Mouse (Mus musculus): ENCODE results near the gene Gm13119. TPM values are rescaled to one million over a fixed set of nuclear protein-coding genes. Genes with fewer than 3 reads are reported as not detected.
A peak's percentile ranks its signal among the peaks of the same experiment; 100 is the strongest.
"Not testable (repeated sequence)": the region's sequence is repeated elsewhere in the genome, so short reads cannot be mapped to it uniquely, and the experiment has no call there.

The Gm13119 gene
- total RNA-seq (2021), result not detected
- long read RNA-seq, experiment 1, result 0 reads
- long read RNA-seq, experiment 2, result 0 reads

DNA sequence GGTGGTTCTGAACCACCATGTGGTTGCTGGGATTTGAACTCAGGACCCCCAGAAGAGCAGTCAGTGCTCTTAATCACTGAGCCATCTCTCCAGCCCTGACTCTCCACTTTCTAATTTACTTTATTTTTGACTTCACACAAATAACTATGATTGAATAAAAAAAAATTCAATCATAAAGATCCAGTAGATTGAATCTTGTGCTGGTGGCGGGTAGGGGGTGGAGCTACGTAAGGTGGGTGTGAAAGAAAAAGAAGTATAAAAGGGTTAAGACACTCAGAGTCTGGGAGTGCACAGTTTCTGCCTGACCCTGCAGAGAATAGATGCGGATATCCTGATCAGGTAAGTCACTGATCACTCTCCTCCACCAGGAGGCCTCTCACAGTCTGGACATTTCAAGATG lies at the start of gene Gm13119:
TSS of gene Gm13119 (plus strand) at position 301 of the 400 bp plus-strand sequence.
- not testable (repeated sequence) for DNase-seq

DNA sequence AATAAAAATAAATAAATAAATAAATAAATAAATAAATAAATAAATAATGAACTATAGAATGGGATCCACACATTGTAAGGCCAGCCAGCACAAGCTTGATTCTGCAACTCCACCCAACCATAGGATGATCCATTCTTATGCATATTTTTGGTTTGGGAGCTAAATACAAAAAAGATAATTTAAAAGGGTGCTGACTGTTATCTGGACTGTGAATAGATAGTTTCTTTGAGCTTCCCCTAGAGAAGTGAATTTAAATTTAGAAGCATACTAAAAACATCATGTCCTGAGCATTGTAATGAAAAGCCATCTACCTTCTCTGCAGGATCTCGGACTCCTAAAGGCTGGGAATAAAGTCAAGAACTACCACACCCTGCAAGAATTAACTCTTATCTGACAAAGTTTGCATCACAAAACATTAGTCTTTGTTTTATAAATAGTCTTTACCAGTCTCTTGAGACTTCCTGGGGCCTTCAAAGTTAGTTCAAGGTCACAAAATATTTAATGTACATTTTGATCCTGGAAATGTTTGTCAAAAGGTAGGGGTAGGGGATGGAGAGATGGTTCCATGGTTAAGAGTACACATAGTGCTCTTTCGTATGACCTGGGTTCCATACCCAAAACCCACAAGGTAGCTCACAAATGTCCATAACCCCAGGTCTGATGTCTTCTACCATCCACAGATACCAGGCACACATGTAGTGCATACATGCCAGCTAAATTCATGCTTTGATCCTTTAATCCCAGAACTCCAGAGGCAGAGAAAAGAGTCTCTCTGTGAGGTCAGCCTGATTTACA lies 44.9 kb upstream of the Gm13119 start:
- not testable (repeated sequence) for DNase-seq

DNA sequence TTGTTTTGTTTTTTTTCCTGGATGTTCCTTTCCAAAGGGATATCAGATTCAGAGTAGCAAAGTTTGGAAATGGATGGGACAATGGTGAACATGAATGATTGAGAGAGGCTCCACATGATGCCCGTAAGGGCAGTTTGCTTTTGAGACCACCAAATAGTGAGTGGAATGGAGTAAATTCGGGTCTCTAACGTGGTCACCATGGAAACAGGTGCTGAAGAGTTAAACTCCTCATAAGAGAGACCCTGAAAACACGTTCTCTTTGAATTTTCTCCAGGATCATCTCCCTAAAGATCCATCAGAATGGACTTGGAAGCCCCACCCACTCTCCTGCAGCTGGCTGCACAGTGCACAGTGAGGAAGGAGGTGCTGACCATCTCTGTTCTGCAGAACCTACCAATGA lies 27.8 kb upstream of the Gm13119 start, which contains the start of gene Gm13128:
TSS of gene Gm13128 (plus strand) at position 301 of the 400 bp plus-strand sequence.
- not testable (repeated sequence) for DNase-seq

DNA sequence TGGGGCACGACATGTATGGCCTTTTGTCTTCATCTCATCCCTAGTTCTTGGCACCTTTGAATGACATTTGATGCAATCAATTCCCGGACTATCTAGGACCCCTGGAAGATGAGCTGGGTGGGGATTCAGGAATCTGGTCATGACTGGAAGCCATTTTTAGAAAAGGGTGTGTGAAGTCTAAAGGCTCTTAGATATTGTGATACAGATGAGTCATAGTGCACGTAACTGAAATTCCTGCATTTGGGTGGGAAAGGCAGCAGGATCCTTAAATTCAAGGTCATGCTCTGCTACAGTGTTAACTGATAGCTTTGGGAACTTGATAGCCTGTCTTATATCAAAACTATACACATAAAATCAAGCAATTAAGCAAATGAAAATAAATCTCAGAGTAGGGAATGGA lies 21.9 kb upstream of the Gm13119 start:
- not testable (repeated sequence) for DNase-seq

DNA sequence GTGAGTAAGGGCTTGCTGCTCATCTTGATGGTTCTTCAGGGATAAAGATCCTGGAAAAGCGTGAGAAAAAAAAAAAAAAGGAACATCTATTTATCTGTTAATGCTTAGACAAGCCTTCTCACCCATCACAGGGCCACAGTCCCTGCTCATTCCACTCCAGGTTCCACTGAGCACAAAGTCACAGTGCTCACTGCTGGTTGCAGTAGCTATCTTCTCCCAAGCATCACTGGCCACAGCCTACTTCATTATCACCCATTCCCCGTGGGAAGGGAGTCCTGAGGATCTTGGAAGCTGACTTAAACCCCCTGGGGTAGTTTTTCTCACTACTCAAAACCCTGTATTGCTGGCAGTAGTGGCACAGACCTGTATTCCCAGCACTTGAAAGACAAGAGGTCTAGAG lies 20.2 kb downstream of the Gm13119 start, which contains the start of gene Pramef20:
TSS of gene Pramef20 (minus strand) at position 23 of the 400 bp plus-strand sequence.
- no peak for DNase-seq

DNA sequence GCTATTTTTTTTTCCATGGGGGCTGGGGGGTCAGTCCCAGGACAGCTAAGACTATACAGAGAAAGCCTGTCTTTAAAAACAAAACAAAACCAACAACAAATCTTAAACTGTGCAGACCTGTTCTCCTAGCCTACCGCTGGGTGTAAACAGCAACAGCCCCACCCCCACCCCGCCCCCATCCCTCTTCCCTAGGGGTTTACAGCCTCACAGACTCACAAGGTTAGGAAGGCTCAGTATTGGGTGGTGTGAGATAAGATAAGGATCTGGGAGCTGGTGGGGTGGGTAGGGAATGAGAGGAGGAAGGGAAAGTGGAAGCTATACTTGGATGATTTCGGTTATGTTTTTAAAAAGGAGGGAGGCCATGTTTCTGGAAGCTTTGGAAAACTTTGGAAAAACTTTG lies 38.6 kb downstream of the Gm13119 start:
- DNase-seq, result no peak

DNA sequence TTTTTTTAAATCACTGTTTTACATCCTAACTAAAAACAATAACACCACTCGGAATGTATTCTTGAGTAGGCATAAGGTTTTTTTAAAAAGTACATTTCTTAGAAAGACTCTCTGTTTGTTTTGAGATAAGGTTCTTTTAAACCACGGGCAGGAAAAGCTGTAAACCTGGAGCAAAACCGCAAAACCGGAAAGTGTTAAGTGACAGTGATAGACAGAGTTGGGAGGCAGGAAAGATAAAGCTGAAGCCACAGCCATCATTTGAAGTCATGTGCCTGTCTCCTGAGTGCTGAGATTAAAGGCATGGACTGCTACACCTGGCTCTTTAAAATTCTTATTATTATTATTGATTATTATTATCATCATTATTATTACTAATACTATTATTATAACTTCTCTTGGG lies 45.0 kb downstream of the Gm13119 start:
- DNase-seq, result no peak

DNA sequence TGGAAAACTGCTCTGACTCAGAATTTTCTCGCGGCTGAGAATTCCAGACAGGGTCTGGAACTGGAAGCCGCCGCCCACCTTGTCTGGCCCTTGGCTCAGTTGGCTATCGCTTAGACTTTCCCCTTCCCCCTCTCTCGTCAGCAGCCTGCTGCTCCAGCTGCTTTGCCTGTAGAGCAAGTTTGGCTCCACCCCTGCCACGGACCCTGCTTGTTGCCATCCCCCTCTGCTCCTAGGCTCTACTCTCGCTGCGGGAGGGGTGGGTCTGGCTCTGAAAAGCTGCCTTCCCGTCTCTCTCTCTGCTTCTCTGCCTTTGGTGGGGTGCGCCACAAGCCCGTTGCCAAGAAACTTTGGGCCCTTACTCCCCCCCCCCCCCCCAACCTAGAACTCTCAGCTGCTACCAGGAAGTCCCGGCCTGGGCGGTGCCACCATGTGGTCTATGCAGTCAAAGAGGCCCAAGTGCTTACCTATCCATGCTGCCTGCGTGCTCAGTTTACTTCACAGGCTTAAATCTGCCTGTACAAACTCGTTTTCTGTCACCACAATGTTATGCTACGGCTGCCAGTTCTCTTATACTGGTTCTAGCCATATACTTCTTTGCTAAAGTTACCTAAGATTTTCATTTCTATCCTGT lies 46.8 kb downstream of the Gm13119 start:
- peak in 1 of 2 experiments; percentile 2 for DNase-seq

DNA sequence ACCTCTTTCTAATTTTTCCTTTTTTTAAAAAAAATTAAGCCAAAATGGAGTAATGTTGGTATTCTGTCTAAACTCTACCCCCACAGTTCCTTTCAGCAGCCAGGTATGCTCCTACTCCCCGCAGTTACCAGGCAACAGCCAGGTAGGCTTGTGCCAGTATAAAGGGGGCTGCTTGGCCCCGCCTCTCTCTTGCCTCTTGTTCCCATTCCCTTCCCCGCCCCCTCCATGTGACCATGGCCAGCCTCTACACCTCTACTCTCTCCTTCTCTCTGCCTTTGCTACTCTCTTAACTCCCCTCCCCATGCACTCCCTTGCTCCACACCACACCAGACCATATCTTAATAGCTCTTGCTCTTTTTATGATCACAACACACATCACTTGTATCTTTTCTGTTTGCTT lies 48.5 kb downstream of the Gm13119 start:
- DNase-seq, result no peak

DNA sequence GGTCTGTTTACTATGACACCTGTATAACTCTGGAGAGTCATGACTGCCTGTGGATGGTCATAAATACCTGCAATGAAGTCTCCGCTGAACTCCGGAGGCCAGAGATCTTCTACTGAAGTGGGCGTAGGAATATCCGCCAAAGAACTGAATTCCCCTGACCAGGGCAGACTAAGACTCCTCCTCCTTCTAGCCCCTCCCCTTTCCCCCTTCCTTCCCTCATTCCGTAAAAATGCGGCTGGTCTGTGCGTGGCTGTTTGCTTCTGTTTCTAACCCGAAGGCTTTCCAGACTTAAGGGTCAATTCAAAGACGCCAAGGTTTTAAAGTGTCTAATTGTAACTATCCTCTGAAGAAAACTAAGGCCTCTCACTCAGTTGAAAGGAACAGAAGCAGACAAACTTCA lies 50.5 kb downstream of the Gm13119 start, which contains the start of gene Pramef12:
TSS of gene Pramef12 (minus strand) at position 175 of the 400 bp plus-strand sequence.
- no peak for DNase-seq

Other genes with a start within 250 kb of the Gm13119 start
- not detected for gene Oog3, start 195.3 kb upstream of the Gm13119 start, total RNA-seq (2021)
- not detected for gene Oog2, start 167.2 kb upstream of the Gm13119 start, total RNA-seq (2021)
- gene C87977, start 144.6 kb upstream of the Gm13119 start, total RNA-seq (2021), result not detected
- not detected for gene Pramel5, start 77.5 kb upstream of the Gm13119 start, total RNA-seq (2021)
- not detected for gene Gm13128, start 27.7 kb upstream of the Gm13119 start, total RNA-seq (2021)
- not detected for gene Pramef20, start 20.0 kb downstream of the Gm13119 start, total RNA-seq (2021)
- not detected for gene Pramef12, start 50.5 kb downstream of the Gm13119 start, total RNA-seq (2021)
- not detected for gene 1700012P22Rik, start 80.8 kb downstream of the Gm13119 start, total RNA-seq (2021)
- not detected for gene Gm9944, start 95.4 kb downstream of the Gm13119 start, total RNA-seq (2021)
- not detected for gene Aadacl3, start 105.8 kb downstream of the Gm13119 start, total RNA-seq (2021)
- not detected for gene 9430007A20Rik, start 161.9 kb downstream of the Gm13119 start, total RNA-seq (2021)
- not detected for gene Gm13124, start 207.2 kb downstream of the Gm13119 start, total RNA-seq (2021)

Measured in adrenal gland, postnatal 36 days (tissue).